Mouse (Mus musculus): ENCODE data around the gene Tas2r139.
"Not testable (repeated sequence)": the region's sequence is repeated elsewhere in the genome, so short reads cannot be mapped to it uniquely, and the experiment has no call there.

Tas2r139 gene

DNA sequence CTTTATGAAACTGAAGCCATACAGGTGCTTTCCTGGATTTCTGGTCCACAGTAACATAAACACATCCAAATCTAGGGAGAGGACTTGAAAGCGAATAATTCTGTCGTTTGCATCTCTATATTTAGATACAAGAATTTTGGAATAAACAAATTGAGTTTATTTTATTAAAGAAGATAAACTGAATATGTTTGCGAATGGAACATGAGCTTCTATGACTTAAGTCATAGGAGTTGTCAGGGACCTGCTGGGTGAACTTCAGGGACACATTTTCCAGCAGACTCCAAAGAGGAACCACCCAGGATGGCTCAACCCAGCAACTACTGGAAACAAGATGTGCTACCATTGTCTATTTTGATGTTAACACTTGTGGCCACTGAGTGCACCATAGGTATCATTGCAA, at the start of gene Tas2r139:
Tas2r139 (plus strand) TSS at position 301 of the 400 bp plus-strand sequence.
- DNase-seq (ENCODE audit: low spot score), result no peak

DNA sequence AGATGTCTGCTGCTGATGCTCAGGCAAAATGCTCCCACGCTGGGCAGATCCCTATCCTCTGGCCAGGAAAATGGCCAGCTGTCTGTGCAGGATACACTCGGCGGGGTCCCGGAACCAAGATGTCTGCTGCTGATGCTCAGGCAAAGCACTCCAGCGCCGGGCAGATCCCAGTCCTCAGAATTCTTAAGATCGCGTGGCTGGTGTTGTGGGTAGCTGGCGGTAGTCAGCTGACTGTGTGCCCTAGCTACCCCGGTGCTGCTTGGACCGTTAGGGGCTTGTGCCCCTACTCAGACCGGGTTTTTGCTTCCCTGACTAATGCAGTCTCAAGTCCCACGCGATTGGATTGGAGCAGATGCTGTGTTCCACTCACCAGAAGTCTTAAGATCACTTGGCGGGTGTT, 10.4 kb downstream of the Tas2r139 start:
- DNase-seq (ENCODE audit: low spot score), result not testable (repeated sequence)

GRCm38 (mm10) chr6:42182462-42182861, 41.7 kb downstream of the Tas2r139 start:
- DNase-seq (ENCODE audit: low spot score), result peak; percentile 45

DNA sequence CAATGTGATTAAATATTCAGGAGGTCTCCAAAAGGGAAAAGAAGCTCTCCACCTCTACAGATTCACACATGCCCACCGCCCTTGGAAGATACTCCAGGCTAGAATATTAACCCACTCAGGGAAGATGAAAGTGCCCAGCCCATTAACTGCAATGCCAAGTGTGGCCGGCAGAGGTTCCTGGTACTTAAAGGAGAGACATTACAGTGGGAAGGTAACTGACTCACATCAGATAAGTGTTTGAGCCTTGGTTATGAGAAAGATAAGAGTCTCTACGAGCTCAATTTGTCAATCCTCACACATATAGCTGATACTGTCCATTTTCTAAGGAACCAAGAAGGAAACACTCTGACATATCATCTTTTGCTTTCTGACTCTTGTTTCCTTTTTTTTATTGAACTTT, 45.5 kb downstream of the Tas2r139 start:
- no peak for DNase-seq (ENCODE audit: low spot score)

Data from left cerebral cortex, adult 11 months (tissue).